Mouse (Mus musculus) erythroblast, embryonic 14.5 days (primary cell): ENCODE data around the gene Adcy4.

ENCODE experiments used
- GATA1 ChIP-seq: IDR thresholded peaks from 2 replicates; pipeline ENCODE4 v1.6.1; 2012; ENCODE audit warnings: low read length, inconsistent platforms, mixed read lengths
- TAL1 ChIP-seq: IDR thresholded peaks from 3 replicates; pipeline ENCODE4 v1.6.1; 2012; ENCODE audit warnings: low read length, inconsistent platforms, mixed read lengths

DNA sequence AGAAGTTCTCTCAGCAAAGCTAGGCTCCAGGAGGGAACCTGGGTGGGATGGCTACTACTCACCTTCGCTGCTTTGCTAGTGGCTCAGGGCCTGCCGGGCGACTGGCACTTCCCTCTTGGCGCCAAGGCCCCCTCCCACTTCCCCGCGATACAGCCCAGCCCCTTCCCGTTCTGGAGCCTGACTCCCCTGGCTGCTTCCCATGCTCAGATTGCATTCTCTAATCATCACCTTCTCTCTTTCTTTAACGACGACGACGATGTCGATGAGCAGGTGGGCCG, at the start of gene Adcy4:
- TF ChIP-seq GATA1 (no peak), TAL1 (no peak)
